Mouse (Mus musculus) gastrocnemius, postnatal 36 days (tissue): ENCODE results near the gene Ankrd24. TPM values are rescaled to one million over a fixed set of nuclear protein-coding genes. Genes with fewer than 3 reads are reported as not detected.
"Not testable (repeated sequence)": the region's sequence is repeated elsewhere in the genome, so short reads cannot be mapped to it uniquely, and the experiment has no call there.

Experiments
- DNase-seq, 2 experiments: peaks; one replicate each; pipeline ENCODE4 v3.0.0; 2022
- intact Hi-C: fragments of 180-260 bp; cut with DNase I; formaldehyde crosslinking; loops from one replicate; pipeline ENCODE4 v1.15.1; 2025
- total RNA-seq, 2 experiments: library from RNA; stranded (reverse); gene quantifications; 2 replicates each; pipeline ENCODE4 v1.2.3; 2021

Gene Ankrd24
- total RNA-seq, 2 experiments from 2014 or later: 7.0 to 8.7 TPM

DNA sequence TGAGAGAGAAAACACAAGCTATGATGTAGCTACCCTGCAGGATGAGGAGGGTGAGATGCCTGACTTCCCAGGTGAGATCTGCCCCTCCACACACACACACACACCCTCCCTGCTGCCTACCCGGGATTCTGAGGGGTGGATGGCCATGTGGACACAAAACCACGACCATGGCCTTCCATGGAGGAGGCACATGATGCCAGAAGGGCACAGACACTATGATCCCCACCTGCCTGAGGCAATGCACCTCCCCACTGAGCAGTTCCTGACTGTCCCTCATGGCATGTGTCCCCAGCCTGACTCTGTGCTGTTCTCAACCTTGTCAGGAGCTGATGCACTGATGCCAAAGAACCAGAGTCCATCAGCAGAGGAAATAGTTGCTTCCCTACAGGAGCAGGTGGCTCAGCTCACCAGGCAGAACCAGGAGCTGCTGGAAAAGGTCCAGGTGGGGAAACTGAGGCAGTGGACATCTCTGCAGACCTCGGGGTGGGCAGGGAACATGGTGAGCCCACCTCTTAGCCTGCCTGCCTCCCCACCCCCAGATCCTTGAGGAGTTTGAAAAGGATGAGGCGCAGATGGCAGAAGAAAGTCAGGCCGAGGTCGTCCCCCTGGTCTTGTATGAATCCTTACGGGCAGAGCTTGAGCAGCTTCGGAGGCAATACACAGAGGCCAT is 13.8 kb downstream of the Ankrd24 start:
- intact Hi-C loops: loop anchor here (2.0 kb wide), 1 partner anchor 13 kb away; the partner anchor contains the start of gene Ankrd24
- DNase-seq: no peak

DNA sequence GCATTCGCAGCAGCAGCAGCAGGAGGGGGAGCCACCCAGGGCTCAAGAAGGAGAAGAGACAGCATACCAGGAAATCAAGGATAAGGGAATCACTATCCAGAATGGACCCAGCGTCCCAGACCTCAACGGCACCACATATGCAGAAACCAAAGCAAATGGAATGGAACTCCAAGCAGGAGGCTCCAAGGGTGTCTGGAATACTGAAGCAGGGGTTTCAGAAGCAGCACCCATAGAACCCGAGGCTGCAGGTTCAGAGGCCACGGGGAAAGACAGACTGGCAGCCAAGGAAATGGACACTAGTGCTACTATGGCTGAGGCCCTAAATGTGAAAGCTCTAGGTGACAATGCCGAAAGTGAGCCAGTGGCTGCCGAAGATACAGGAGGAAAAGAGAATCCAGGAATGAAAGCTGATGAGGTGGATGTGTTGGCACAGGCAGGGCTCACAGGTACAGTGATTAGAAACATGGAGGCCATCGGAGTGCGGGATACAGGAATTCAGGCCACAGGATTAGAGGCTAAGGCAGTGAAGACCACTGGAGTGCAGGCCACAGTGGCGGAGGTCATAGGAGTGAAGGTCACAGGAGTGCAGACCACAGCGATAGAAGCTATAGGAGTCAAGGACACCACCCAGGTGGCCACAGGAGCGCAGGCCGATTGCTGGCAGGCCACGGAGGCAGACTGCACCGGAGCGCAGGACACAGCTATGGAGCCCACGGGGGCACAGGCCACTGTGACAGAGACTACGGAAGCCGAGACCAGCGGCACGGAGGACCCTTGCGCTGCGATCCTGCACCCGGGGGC is 14.5 kb downstream of the Ankrd24 start:
- intact Hi-C loops: loop anchor here (2.0 kb wide), 1 partner anchor 14 kb away; the partner anchor contains the start of gene Ankrd24
- no peak for DNase-seq

DNA sequence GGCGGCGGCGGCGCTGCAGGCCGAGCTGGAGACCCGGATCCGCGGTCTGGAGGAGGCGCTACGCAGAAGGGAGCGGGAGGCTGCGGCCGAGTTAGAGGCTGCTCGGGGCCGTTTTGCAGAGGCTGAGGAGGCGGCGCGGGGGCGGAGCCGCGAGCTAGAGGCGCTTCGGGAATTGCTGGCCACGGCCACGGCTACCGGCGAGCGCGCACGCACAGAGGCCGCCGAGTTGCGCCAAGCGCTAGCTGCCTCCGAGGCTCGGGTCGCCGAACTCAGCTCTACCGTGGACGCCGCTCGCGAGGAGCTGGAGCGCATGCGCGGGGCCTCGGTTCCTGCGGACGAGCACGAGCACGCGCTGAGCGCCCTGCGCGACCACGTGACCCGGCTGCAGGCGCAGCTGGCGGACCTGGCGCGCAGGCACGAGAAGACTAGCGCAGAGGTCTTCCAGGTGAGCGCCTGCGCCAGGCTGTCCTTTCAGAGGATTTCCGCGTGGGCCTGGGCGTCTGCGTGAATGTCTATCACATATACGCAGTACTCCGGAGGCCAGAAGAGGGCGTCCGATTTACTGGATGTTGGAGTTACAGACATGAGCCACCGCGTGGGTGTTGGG is 15.2 kb downstream of the Ankrd24 start:
- intact Hi-C loops: loop anchor here (2.0 kb wide), 1 partner anchor 15 kb away; the partner anchor contains the start of gene Ankrd24
- peak; percentile 91 to 95 for DNase-seq

- no peak for DNase-seq
- intact Hi-C loops: no loop called here
Measured at GRCm38 (mm10) chr10:81644162-81644561, 15.8 kb downstream of the Ankrd24 start.

DNA sequence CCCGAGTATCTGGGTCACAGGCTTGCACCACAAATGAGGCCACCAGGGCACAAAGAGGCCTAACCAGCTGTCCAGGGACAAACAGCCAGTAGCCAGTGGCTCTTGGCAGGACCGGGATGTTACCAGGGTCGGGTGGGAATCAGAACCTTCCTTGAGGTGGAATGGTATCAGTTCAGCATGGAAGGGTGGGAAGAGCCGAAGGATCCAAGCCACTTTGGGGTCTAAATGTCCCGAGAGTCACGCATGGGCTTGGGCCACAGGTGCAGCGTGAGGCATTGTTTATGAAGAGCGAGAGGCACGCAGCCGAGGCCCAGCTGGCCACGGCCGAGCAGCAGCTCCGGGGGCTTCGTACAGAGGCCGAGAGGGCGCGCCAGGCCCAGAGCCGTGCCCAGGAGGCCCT is 16.4 kb downstream of the Ankrd24 start:
- intact Hi-C loops: no loop called here
- DNase-seq: no peak

DNA sequence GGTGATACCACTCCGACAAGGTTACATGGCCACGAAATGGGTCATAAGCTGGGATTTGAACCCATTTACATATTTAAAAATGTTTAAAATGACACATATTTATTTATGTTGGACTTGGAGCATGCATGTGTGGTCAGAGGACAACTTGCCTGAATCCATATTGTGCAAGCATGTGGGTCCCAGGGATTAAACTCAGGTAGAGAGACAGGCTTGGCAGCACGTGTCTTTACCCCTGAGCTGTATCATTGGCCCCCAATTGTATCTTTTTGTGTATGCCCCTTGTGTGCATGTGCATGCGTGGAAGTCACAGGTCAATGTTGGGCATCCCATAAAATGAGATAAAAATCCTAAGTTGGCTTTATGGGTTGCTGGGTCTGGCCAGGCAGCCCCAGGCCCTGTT is 17.1 kb downstream of the Ankrd24 start:
- intact Hi-C loops: no loop called here
- no peak for DNase-seq

GRCm38 (mm10) chr10:81646015-81646555 is 17.7 kb downstream of the Ankrd24 start:
- no peak for DNase-seq
- intact Hi-C loops: no loop called here

- intact Hi-C loops: not testable (repeated sequence)
- peak; percentile 79 to 81 for DNase-seq
Measured at GRCm38 (mm10) chr10:81648803-81649775, 20.7 kb downstream of the Ankrd24 start, which contains the start of gene Gm10778. Gm10778 (plus strand) TSS chr10:81649059.

DNA sequence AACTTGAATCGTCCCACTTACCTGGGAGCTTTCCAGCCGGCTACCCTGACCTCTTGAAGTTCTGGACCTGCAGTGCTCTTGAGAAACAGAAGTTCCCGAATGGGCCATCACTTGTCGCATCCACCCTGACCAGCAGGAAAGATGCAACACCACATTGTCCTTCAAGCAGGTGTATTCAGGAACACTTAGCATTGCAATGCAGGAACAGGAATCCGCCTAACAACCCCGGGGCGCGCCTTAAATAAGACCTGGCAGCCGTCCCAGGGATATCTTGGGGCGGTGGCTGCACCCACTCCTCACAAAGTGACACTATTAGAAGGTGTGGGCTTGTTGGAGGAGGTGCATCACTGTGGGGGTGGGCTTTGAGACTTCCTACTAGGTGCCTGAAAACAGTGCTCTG is 26.8 kb downstream of the Ankrd24 start:
- DNase-seq: no peak
- intact Hi-C loops: loop anchor here (10.0 kb wide), 1 partner anchor 350 kb away; no protein-coding TSS in a partner anchor

- intact Hi-C loops: loop anchor here (10.0 kb wide), 1 partner anchor 349 kb away; no protein-coding TSS in a partner anchor
- DNase-seq: no peak
Measured at GRCm38 (mm10) chr10:81656174-81656573, 27.8 kb downstream of the Ankrd24 start.

GRCm38 (mm10) chr10:81687114-81687513 is 58.8 kb downstream of the Ankrd24 start:
- intact Hi-C loops, DNase-seq: not testable (repeated sequence)

Other genes starting within 250 kb of the Ankrd24 start
- gene Dohh, start 244.1 kb upstream of the Ankrd24 start, total RNA-seq: 10 to 100 TPM; 36.5 to 42.5 TPM
- gene Gm48551, start 244.1 kb upstream of the Ankrd24 start, total RNA-seq: 1 to 10 TPM in 1 of 2 experiments, under 1 TPM in 1; 0.89 to 1.2 TPM
- under 1 TPM; 0.59 to 0.77 TPM for gene Gm48552, start 239.5 kb upstream of the Ankrd24 start, total RNA-seq
- gene Smim24, start 235.5 kb upstream of the Ankrd24 start, total RNA-seq: under 1 TPM; 0.37 to 0.38 TPM
- gene Nfic, start 172.9 kb upstream of the Ankrd24 start, total RNA-seq: 100 to 1,000 TPM; 219 to 237 TPM
- gene Celf5, start 145.8 kb upstream of the Ankrd24 start, total RNA-seq: not detected
- 10 to 100 TPM; 42.1 to 44.9 TPM for gene Ncln, start 132.1 kb upstream of the Ankrd24 start, total RNA-seq
- 1 to 10 TPM in 1 of 2 experiments, under 1 TPM in 1; 0.46 to 1.5 TPM for gene S1pr4, start 128.4 kb upstream of the Ankrd24 start, total RNA-seq
- under 1 TPM in 1 of 2 experiments, not detected in 1; 0.20 TPM for gene Gna15, start 104.3 kb upstream of the Ankrd24 start, total RNA-seq
- gene Gna11, start 83.3 kb upstream of the Ankrd24 start, total RNA-seq: 10 to 100 TPM; 23.6 TPM
- gene Aes, start 69.1 kb upstream of the Ankrd24 start, total RNA-seq: 100 to 1,000 TPM; 847 to 848 TPM
- 1 to 10 TPM; 4.4 to 4.7 TPM for gene Tle2, start 54.0 kb upstream of the Ankrd24 start, total RNA-seq
- gene Tle6, start 27.5 kb upstream of the Ankrd24 start, total RNA-seq: 1 to 10 TPM; 4.2 to 4.9 TPM
- 1 to 10 TPM; 2.3 TPM for gene BC025920, start 22.3 kb upstream of the Ankrd24 start, total RNA-seq
- 1 to 10 TPM; 3.5 to 4.1 TPM for gene Sirt6, start 743 bp upstream of the Ankrd24 start, total RNA-seq
- gene Gm10778, start 20.5 kb downstream of the Ankrd24 start, total RNA-seq: 1 to 10 TPM; 1.2 to 1.6 TPM
- 1 to 10 TPM; 4.4 to 6.0 TPM for gene Zfp433, start 76.3 kb downstream of the Ankrd24 start, total RNA-seq
- under 1 TPM in 1 of 2 experiments, not detected in 1; 0.38 TPM for gene Gm3055, start 142.6 kb downstream of the Ankrd24 start, total RNA-seq
- gene Gm4767, start 183.6 kb downstream of the Ankrd24 start, total RNA-seq: 1 to 10 TPM in 1 of 2 experiments, under 1 TPM in 1; 0.52 to 1.1 TPM
- 1 to 10 TPM; 1.1 to 1.9 TPM for gene Gm32687, start 235.4 kb downstream of the Ankrd24 start, total RNA-seq